Mouse (Mus musculus) thymus, adult 2 months (tissue): ENCODE measurements around the gene Prim1. TPM values are rescaled to one million over a fixed set of nuclear protein-coding genes. Genes with fewer than 3 reads are reported as not detected.
A peak's percentile ranks its signal among the peaks of the same experiment; 100 is the strongest.

Experiments used
- DNase-seq: peaks from one replicate; pipeline ENCODE4 v3.0.0; 2021
- H3K27ac ChIP-seq: fragments of 200-500 bp; 2 replicates; pipeline ENCODE4 v1.5.1; 2012; ENCODE audit warnings: low read length, control low read depth; ENCODE audit not compliant: control insufficient read depth, insufficient read depth
- H3K27me3 ChIP-seq: fragments of 200-500 bp; 2 replicates; pipeline ENCODE4 v1.6.1; 2012; ENCODE audit warnings: mild to moderate bottlenecking, low read length, moderate library complexity, mixed read lengths; ENCODE audit not compliant: control insufficient read depth, insufficient read depth
- H3K36me3 ChIP-seq: fragments of 200-500 bp; 2 replicates; pipeline ENCODE4 v1.6.1; 2012; ENCODE audit warnings: mild to moderate bottlenecking, low read length, moderate library complexity; ENCODE audit not compliant: control insufficient read depth, insufficient read depth
- H3K4me1 ChIP-seq: fragments of 200-500 bp; replicated peaks from 2 replicates; pipeline ENCODE4 v1.6.1; 2012; ENCODE audit warnings: low read length; ENCODE audit not compliant: control insufficient read depth, insufficient read depth
- H3K4me3 ChIP-seq: fragments of 200-500 bp; 2 replicates; pipeline ENCODE4 v1.5.1; 2012; ENCODE audit warnings: mild to moderate bottlenecking, low read length, control low read depth, moderate library complexity; ENCODE audit not compliant: control insufficient read depth, insufficient read depth
- CTCF ChIP-seq: fragments of 200-500 bp; IDR thresholded peaks from 2 replicates; pipeline ENCODE4 v1.5.1; 2012; ENCODE audit warnings: mild to moderate bottlenecking, control low read depth, low read length, moderate library complexity, borderline replicate concordance; ENCODE audit not compliant: control insufficient read depth, poor library complexity, insufficient read depth; ENCODE audit errors: extremely low read depth
- POLR2A ChIP-seq: fragments of 200-500 bp; IDR thresholded peaks from 2 replicates; pipeline ENCODE4 v1.6.1; 2012; ENCODE audit warnings: mild to moderate bottlenecking, low read length, control low read depth, moderate library complexity; ENCODE audit not compliant: control insufficient read depth, poor library complexity, insufficient read depth; ENCODE audit errors: extremely low read depth
- WGBS: fragments of 180-500 bp; shearing (Covaris S2); methylation state at CpG from one replicate; pipeline ENCODE4 v1.1.7; 2018; 5-methylcytosine and 5-hydroxymethylcytosine counted together
- polyA plus RNA-seq: library from polyadenylated mRNA; depleted of rRNA; stranded (reverse); fragments of >200 nt; gene quantifications from 2 replicates; pipeline ENCODE4 v1.2.3, GENCODE M21; 2012

Gene Prim1
- polyA plus RNA-seq, 1 experiment: 20.8 TPM

GRCm38 (mm10) chr10:128030860-128031259 is 15.9 kb downstream of the Prim1 start:
- Histone ChIP-seq H3K4me3 (no peak overlapping the region), H3K36me3 (peaks cover 10% of the 10 kb centered on the region), H3K4me1 (peaks cover 3% of the 10 kb centered on the region; the same call in 1 of the 2 replicates), H3K27ac (no peak overlapping the region), H3K27me3 (no peaks in the 10 kb centered on the region)
- WGBS: 47% methylated on average over 2 of the region's 2 CpGs
- TF ChIP-seq POLR2A (no peak), CTCF (no peak)
- no peak for DNase-seq

DNA sequence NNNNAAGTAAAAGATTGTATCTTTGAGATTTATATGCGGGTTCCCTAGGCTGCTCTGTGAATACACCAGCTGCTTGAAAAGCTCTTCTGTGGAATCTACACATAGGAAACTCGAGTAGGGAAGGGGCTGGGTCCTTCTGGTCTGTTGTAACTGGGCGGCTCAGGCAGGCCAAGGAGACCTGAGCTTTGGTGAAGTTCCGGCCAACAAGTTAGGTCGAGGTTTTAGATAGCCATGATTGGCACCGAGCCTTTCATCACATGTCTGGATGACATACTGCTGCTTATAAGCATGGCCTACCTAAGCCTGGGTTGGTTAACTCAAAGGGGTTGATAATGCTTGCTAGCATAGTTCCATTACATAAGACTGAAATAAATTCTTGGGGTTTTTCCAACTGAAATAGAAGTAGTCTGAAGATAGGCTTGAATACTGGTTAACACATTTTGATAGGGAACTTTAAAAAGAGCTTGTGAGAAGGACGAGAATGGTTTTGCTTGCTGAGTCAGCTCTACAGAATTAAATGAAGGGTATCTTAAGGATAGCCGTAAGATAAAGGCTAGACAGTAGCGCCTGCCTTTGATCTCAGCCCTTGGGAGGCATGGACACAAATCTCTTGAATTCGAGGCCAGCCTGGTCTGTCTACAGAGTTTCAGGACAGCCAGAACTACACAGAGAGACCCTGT is 21.9 kb downstream of the Prim1 start:
- Histone ChIP-seq H3K4me3 (peak overlapping the region; percentile 38), H3K36me3 (peaks cover 22% of the 10 kb centered on the region), H3K4me1 (peaks cover 23% of the 10 kb centered on the region), H3K27ac (no peak overlapping the region), H3K27me3 (no peaks in the 10 kb centered on the region)
- TF ChIP-seq CTCF: no peak
- no peak for TF ChIP-seq POLR2A
- no peak for DNase-seq
- 8% methylated on average over 10 of the region's 10 CpGs for WGBS

DNA sequence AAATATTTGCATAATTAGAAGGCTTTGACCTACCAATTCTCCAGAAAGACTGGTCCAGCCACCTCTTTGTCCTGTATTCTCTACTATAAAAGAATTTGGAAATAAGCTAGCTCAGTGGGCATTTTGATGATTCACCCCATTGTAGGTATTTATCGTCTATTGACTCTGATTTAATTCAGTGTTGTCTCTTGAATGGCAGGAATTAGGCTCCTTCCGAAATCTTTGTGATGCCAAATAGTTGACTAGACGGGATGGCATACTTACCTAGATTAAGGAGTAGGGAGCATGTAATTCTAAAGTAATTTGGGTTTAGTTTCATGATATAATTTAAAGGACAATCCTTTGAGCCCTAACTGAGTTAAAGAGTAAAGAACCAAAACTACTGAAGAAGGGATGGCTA is 23.0 kb downstream of the Prim1 start:
- Histone ChIP-seq H3K4me1 (peaks cover 31% of the 10 kb centered on the region), H3K36me3 (peaks cover 24% of the 10 kb centered on the region), H3K27ac (no peak overlapping the region), H3K4me3 (no peak overlapping the region), H3K27me3 (no peaks in the 10 kb centered on the region)
- 89% methylated on average over 3 of the region's 3 CpGs for WGBS
- no peak for DNase-seq
- TF ChIP-seq POLR2A: no peak

- H3K4me3 ChIP-seq: no peak overlapping the region
- H3K27me3 ChIP-seq: no peaks in the 10 kb centered on the region
- H3K4me1 ChIP-seq: peaks cover 40% of the 10 kb centered on the region
- WGBS: 12% methylated on average over 5 of the region's 5 CpGs
- no peak for TF ChIP-seq POLR2A
- no peak for TF ChIP-seq CTCF
- DNase-seq: peak; percentile 43
- peaks cover 26% of the 10 kb centered on the region for H3K36me3 ChIP-seq
- H3K27ac ChIP-seq: no peak overlapping the region; the same call in 1 of the 2 replicates
Measured at GRCm38 (mm10) chr10:128039167-128039566, 24.2 kb downstream of the Prim1 start.

GRCm38 (mm10) chr10:128039858-128040257 is 24.9 kb downstream of the Prim1 start:
- Histone ChIP-seq H3K4me1 (peaks cover 39% of the 10 kb centered on the region), H3K36me3 (peaks cover 30% of the 10 kb centered on the region), H3K4me3 (no peak overlapping the region), H3K27ac (no peak overlapping the region; the same call in 1 of the 2 replicates), H3K27me3 (no peaks in the 10 kb centered on the region)
- no peak for DNase-seq
- WGBS: 93% methylated on average over 3 of the region's 3 CpGs
- TF ChIP-seq CTCF: no peak

- H3K27me3 ChIP-seq: no peaks in the 10 kb centered on the region
- DNase-seq: no peak
- no peak overlapping the region for H3K27ac ChIP-seq
- TF ChIP-seq POLR2A: no peak
- TF ChIP-seq CTCF: no peak
- WGBS: 90% methylated on average over 5 of the region's 5 CpGs
- no peak overlapping the region for H3K4me3 ChIP-seq
- peaks cover 38% of the 10 kb centered on the region for H3K4me1 ChIP-seq
- peaks cover 30% of the 10 kb centered on the region for H3K36me3 ChIP-seq
Measured at GRCm38 (mm10) chr10:128040293-128040692, 25.3 kb downstream of the Prim1 start.

DNA sequence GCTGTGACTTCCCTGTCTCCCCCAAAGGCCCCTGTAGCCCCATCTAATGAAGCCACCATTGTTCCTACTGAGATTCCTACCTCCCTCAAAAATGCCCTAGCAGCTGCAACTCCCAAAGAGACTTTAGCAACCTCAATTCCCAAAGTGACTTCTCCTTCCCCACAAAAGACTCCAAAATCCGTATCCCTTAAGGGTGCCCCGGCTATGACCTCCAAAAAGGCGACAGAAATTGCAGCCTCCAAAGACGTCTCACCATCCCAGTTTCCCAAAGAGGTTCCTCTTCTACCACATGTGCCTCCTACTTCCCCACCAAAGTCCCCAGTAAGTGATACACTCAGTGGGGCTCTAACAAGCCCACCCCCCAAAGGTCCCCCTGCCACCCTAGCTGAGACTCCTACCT is 26.7 kb downstream of the Prim1 start:
- TF ChIP-seq CTCF (no peak), POLR2A (no peak)
- DNase-seq: no peak
- Histone ChIP-seq H3K27ac (no peak overlapping the region), H3K36me3 (peaks cover 44% of the 10 kb centered on the region), H3K4me1 (peaks cover 37% of the 10 kb centered on the region), H3K27me3 (no peaks in the 10 kb centered on the region), H3K4me3 (no peak overlapping the region)
- WGBS: 95% methylated on average over 4 of the region's 4 CpGs
